Mouse (Mus musculus) adrenal gland, adult (tissue): ENCODE results near the gene Btnl2.

Experiments used
- DNase-seq, 2 experiments: peaks; one replicate each; pipeline ENCODE4 v3.0.0; 2022 to 2023; ENCODE audit warnings: low spot score in 1 of 2; ENCODE audit not compliant: inconsistent age in 2 of 2

Gene Btnl2

GRCm38 (mm10) chr17:34398711-34399393, 44.2 kb downstream of the Btnl2 start, which contains the start of gene BC051142:
Gene BC051142, plus strand, starts transcription at chr17:34398820.
- peak; percentile 91 to 97 for DNase-seq

GRCm38 (mm10) chr17:34399394-34399715, 44.7 kb downstream of the Btnl2 start:
- peak in 1 of 2 experiments; percentile 27 for DNase-seq

GRCm38 (mm10) chr17:34411117-34411516, 56.5 kb downstream of the Btnl2 start:
- DNase-seq, result peak; percentile 65 to 90
